Mouse (Mus musculus) kidney, adult 2 months (tissue): Measurements from ENCODE around the gene Odam. TPM values are rescaled to one million over a fixed set of nuclear protein-coding genes. Genes with fewer than 3 reads are reported as not detected.

Experiments
- DNase-seq: peaks from one replicate; pipeline ENCODE4 v3.0.0; 2021
- H3K27ac ChIP-seq: fragments of 200-500 bp; 2 replicates; pipeline ENCODE4 v1.5.1; 2012; ENCODE audit warnings: low read depth, low read length, control low read depth, inconsistent platforms; ENCODE audit not compliant: insufficient read depth
- H3K27me3 ChIP-seq: fragments of 200-500 bp; replicated peaks from 2 replicates; pipeline ENCODE4 v1.6.1; 2012; ENCODE audit warnings: mild to moderate bottlenecking, moderate library complexity, low read length, inconsistent platforms; ENCODE audit not compliant: control insufficient read depth, insufficient read depth
- H3K36me3 ChIP-seq: fragments of 200-500 bp; 2 replicates; pipeline ENCODE4 v1.6.1; 2012; ENCODE audit warnings: mild to moderate bottlenecking, moderate library complexity, low read length, inconsistent platforms; ENCODE audit not compliant: control insufficient read depth, insufficient read depth
- H3K4me1 ChIP-seq: fragments of 200-500 bp; 2 replicates; pipeline ENCODE4 v1.6.1; 2011; ENCODE audit warnings: low read length; ENCODE audit not compliant: control insufficient read depth, insufficient read depth
- H3K4me3 ChIP-seq: fragments of 200-500 bp; 2 replicates; pipeline ENCODE4 v1.5.1; 2011; ENCODE audit warnings: mild to moderate bottlenecking, low read depth, low read length, control low read depth; ENCODE audit not compliant: insufficient read depth
- CTCF ChIP-seq: fragments of 200-500 bp; conservative IDR thresholded peaks from 2 replicates; pipeline ENCODE4 v1.5.1; 2011; ENCODE audit warnings: low read depth, mild to moderate bottlenecking, control low read depth, low read length, moderate library complexity, mixed read lengths; ENCODE audit not compliant: insufficient read depth, insufficient read length
- POLR2A ChIP-seq: fragments of 200-500 bp; IDR thresholded peaks from one replicate; pipeline ENCODE4 v1.6.1; 2011; ENCODE audit warnings: low read depth, low read length, control low read depth
- WGBS: fragments of 180-500 bp; shearing (Covaris S2); methylation state at CpG from one replicate; pipeline ENCODE4 v1.1.7; 2018; 5-methylcytosine and 5-hydroxymethylcytosine counted together
- polyA plus RNA-seq: library from polyadenylated mRNA; depleted of rRNA; stranded (reverse); fragments of >200 nt; gene quantifications from 2 replicates; pipeline ENCODE4 v1.2.3, GENCODE M21; 2012; rRNA removed

Gene Odam
- polyA plus RNA-seq = 0.09 and 0.29 TPM in 2 replicates

GRCm38 (mm10) chr5:87884729-87885128, at the start of gene Odam:
TSS of gene Odam (plus strand) at chr5:87885029.
- no peaks in the 10 kb centered on the region for H3K27me3 ChIP-seq
- H3K27ac ChIP-seq = no peak within 1 kb of the TSS
- no peak for DNase-seq
- no peak within 1 kb of the TSS for H3K4me3 ChIP-seq
- WGBS = 90% methylated on average over 1 of the region's 1 CpGs
- H3K4me1 ChIP-seq = no peaks in the 10 kb centered on the region
- TF ChIP-seq POLR2A (no peak), CTCF (no peak)
- no peaks in the 10 kb centered on the region for H3K36me3 ChIP-seq

- TF ChIP-seq POLR2A = no peak
- no peak for TF ChIP-seq CTCF
- no peak overlapping the region for H3K4me3 ChIP-seq
- H3K4me1 ChIP-seq = no peaks in the 10 kb centered on the region
- H3K36me3 ChIP-seq = no peaks in the 10 kb centered on the region
- no peak for DNase-seq
- no peaks in the 10 kb centered on the region for H3K27me3 ChIP-seq
- 74% methylated on average over 3 of the region's 3 CpGs for WGBS
- no peak overlapping the region for H3K27ac ChIP-seq
Measured at GRCm38 (mm10) chr5:87855136-87855716, 29.6 kb upstream of the Odam start.

- peak; percentile 27 for DNase-seq
Measured at GRCm38 (mm10) chr5:87870084-87870483, 14.7 kb upstream of the Odam start.

GRCm38 (mm10) chr5:87871423-87871822, 13.4 kb upstream of the Odam start:
- no peak for DNase-seq
- 41% methylated on average over 4 of the region's 4 CpGs for WGBS
- TF ChIP-seq CTCF (peak; percentile 48), POLR2A (no peak)

More at GRCm38 (mm10) chr5:87870084-87870483, 14.7 kb upstream of the Odam start:
- H3K4me1 ChIP-seq = no peaks in the 10 kb centered on the region
- TF ChIP-seq POLR2A (no peak), CTCF (no peak)
- no peak overlapping the region for H3K4me3 ChIP-seq
- H3K36me3 ChIP-seq = no peaks in the 10 kb centered on the region
- 28% methylated on average over 2 of the region's 2 CpGs for WGBS
- no peaks in the 10 kb centered on the region; the same call in 1 of the 2 replicates for H3K27me3 ChIP-seq
- H3K27ac ChIP-seq = no peak overlapping the region

GRCm38 (mm10) chr5:87925372-87925771, 40.5 kb downstream of the Odam start, which contains the start of gene Csn3:
TSS of gene Csn3 (plus strand) at chr5:87925579.
- no peak for TF ChIP-seq CTCF
- TF ChIP-seq POLR2A = no peak
- no peaks in the 10 kb centered on the region for H3K36me3 ChIP-seq
- no peaks in the 10 kb centered on the region for H3K27me3 ChIP-seq
- H3K4me1 ChIP-seq = no peaks in the 10 kb centered on the region
- no peak for DNase-seq
- H3K27ac ChIP-seq = no peak within 1 kb of the TSS
- H3K4me3 ChIP-seq = no peak within 1 kb of the TSS
- 31% methylated on average over 5 of the region's 5 CpGs for WGBS

More at GRCm38 (mm10) chr5:87871423-87871822, 13.4 kb upstream of the Odam start:
- no peaks in the 10 kb centered on the region; the same call in 1 of the 2 replicates for H3K27me3 ChIP-seq
- no peak overlapping the region for H3K4me3 ChIP-seq
- H3K4me1 ChIP-seq = no peaks in the 10 kb centered on the region
- no peaks in the 10 kb centered on the region for H3K36me3 ChIP-seq
- no peak overlapping the region for H3K27ac ChIP-seq

- Histone ChIP-seq H3K27ac (no peak overlapping the region), H3K4me1 (no peaks in the 10 kb centered on the region), H3K27me3 (no peaks in the 10 kb centered on the region), H3K36me3 (no peaks in the 10 kb centered on the region), H3K4me3 (no peak overlapping the region)
- no peak for TF ChIP-seq POLR2A
- no peak for TF ChIP-seq CTCF
- WGBS = 56% methylated on average over 1 of the region's 1 CpGs
- no peak for DNase-seq
Measured at GRCm38 (mm10) chr5:87931603-87932002, 46.8 kb downstream of the Odam start.

GRCm38 (mm10) chr5:87940752-87941151, 55.9 kb downstream of the Odam start:
- WGBS = 30% methylated on average over 3 of the region's 3 CpGs
- no peaks in the 10 kb centered on the region for H3K4me1 ChIP-seq
- TF ChIP-seq POLR2A = no peak
- no peak for TF ChIP-seq CTCF
- no peak for DNase-seq
- H3K36me3 ChIP-seq = no peaks in the 10 kb centered on the region
- no peaks in the 10 kb centered on the region for H3K27me3 ChIP-seq
- H3K27ac ChIP-seq = no peak overlapping the region
- no peak overlapping the region for H3K4me3 ChIP-seq
